Mouse (Mus musculus) embryonic facial prominence, embryonic 14.5 days (tissue): Measurements from ENCODE around the gene Ccdc148. TPM values are rescaled to one million over a fixed set of nuclear protein-coding genes. Genes with fewer than 3 reads are reported as not detected.
A peak's percentile ranks its signal among the peaks of the same experiment; 100 is the strongest.

Experiments used
- ATAC-seq: fragments of 200-750 bp; cut with Nextera tagmentation; 2 replicates; pipeline ENCODE4 v1.8.0; 2017; ENCODE audit warnings: low read depth, moderate number of reproducible peaks, moderate TSS enrichment
- DNase-seq: peaks from one replicate; pipeline ENCODE4 v3.0.0-alpha.2; 2015; ENCODE audit warnings: low spot score
- H3K27ac ChIP-seq: fragments of 300-500 bp; sonication (generic); replicated peaks from 2 replicates; pipeline ENCODE4 v1.5.1; 2014; ENCODE audit warnings: low read depth, mild to moderate bottlenecking, low read length, moderate library complexity
- H3K27me3 ChIP-seq: fragments of 300-500 bp; sonication (generic); replicated peaks from 2 replicates; pipeline ENCODE4 v1.6.1; 2014; ENCODE audit warnings: low read length; ENCODE audit not compliant: control insufficient read depth, insufficient read depth
- H3K36me3 ChIP-seq: fragments of 300-500 bp; sonication (generic); 2 replicates; pipeline ENCODE4 v1.6.1; 2014; ENCODE audit warnings: low read length, mixed read lengths; ENCODE audit not compliant: control insufficient read depth, insufficient read depth
- H3K4me1 ChIP-seq: fragments of 300-500 bp; sonication (generic); 2 replicates; pipeline ENCODE4 v1.6.1; 2014; ENCODE audit warnings: antibody characterized with exemption, low read length; ENCODE audit not compliant: control insufficient read depth, insufficient read depth
- H3K4me2 ChIP-seq: fragments of 300-500 bp; sonication (generic); 2 replicates; pipeline ENCODE4 v1.6.1; 2014; ENCODE audit warnings: low read depth, mild to moderate bottlenecking, low read length, moderate library complexity, mixed read lengths
- H3K4me3 ChIP-seq: fragments of 300-500 bp; sonication (generic); 2 replicates; pipeline ENCODE4 v1.5.1; 2014; ENCODE audit warnings: low read depth, mild to moderate bottlenecking, low read length
- H3K9ac ChIP-seq: fragments of 300-500 bp; sonication (generic); 2 replicates; pipeline ENCODE4 v1.6.1; 2014; ENCODE audit warnings: low read depth, mild to moderate bottlenecking, low read length, moderate library complexity, mixed read lengths
- H3K9me3 ChIP-seq: fragments of 300-500 bp; sonication (generic); 2 replicates; pipeline ENCODE4 v1.6.1; 2016; ENCODE audit warnings: low read length; ENCODE audit not compliant: control insufficient read depth
- WGBS: fragments of 180-500 bp; shearing (Covaris S2); extraction: QIAGEN DNeasy Blood & Tissue Kit; methylation state at CpG from one replicate; pipeline ENCODE4 v1.1.7; 2014; 5-methylcytosine and 5-hydroxymethylcytosine counted together
- polyA plus RNA-seq: library from polyadenylated mRNA; unstranded; fragments of >200 nt; fragmentation: Nextera tagmentation; extraction: Ambion mirVana; gene quantifications from 2 replicates; pipeline ENCODE4 v1.2.1, GENCODE M21; 2014

Gene Ccdc148
- polyA plus RNA-seq, 1 experiment from 2014 or later = 0.85 TPM

- Histone ChIP-seq H3K4me3 (no peak overlapping the region), H3K36me3 (no peaks in the 10 kb centered on the region), H3K4me2 (no peak overlapping the region), H3K4me1 (no peaks in the 10 kb centered on the region), H3K27ac (no peak overlapping the region; the same call in 1 of the 2 replicates), H3K9ac (no peak overlapping the region), H3K27me3 (no peaks in the 10 kb centered on the region), H3K9me3 (no peaks in the 10 kb centered on the region)
- DNase-seq = peak; percentile 86
- ATAC-seq = peak; percentile 86
- 44% methylated on average over 3 of the region's 3 CpGs for WGBS
Measured at GRCm38 (mm10) chr2:58828910-58829600, 331.4 kb downstream of the Ccdc148 start.

DNA sequence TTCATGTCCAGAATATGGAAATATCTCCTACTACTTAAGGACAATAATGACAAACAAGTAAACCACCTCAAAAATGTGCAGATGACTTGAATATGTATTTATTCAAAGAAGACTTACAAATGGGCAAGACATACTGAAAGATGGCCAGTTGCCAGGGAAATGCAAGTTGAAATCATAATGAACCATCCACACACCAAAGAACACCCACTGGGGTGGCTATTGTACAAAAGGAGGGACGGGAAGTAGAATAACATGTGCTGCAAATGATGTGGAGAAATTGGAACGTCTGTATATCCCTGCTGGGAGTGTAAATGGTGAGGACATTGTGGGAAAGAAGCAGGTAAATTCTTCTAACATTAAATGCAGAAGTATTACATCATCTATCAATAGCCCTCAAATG is 347.5 kb downstream of the Ccdc148 start:
- ATAC-seq (no peak), DNase-seq (no peak)
- 56% methylated on average over 2 of the region's 2 CpGs for WGBS
- H3K9me3 ChIP-seq = no peaks in the 10 kb centered on the region
- no peaks in the 10 kb centered on the region for H3K4me1 ChIP-seq
- no peaks in the 10 kb centered on the region for H3K27me3 ChIP-seq
- no peak overlapping the region for H3K4me2 ChIP-seq
- no peaks in the 10 kb centered on the region for H3K36me3 ChIP-seq
- no peak overlapping the region for H3K4me3 ChIP-seq
- no peak overlapping the region for H3K9ac ChIP-seq
- H3K27ac ChIP-seq = no peak overlapping the region

- H3K4me2 ChIP-seq = no peak overlapping the region
- no peak overlapping the region for H3K27ac ChIP-seq
- ATAC-seq (no peak), DNase-seq (no peak)
- no peak overlapping the region for H3K9ac ChIP-seq
- H3K9me3 ChIP-seq = no peaks in the 10 kb centered on the region
- H3K36me3 ChIP-seq = no peaks in the 10 kb centered on the region
- WGBS = 92% methylated on average over 5 of the region's 5 CpGs
- no peak overlapping the region for H3K4me3 ChIP-seq
- no peaks in the 10 kb centered on the region for H3K4me1 ChIP-seq
- H3K27me3 ChIP-seq = no peaks in the 10 kb centered on the region
Measured at GRCm38 (mm10) chr2:58799623-58800022, 360.9 kb downstream of the Ccdc148 start.

- H3K9me3 ChIP-seq = no peaks in the 10 kb centered on the region
- WGBS = 82% methylated on average over 9 of the region's 9 CpGs
- no peak overlapping the region for H3K4me2 ChIP-seq
- no peak overlapping the region for H3K27ac ChIP-seq
- ATAC-seq (no peak), DNase-seq (no peak)
- H3K36me3 ChIP-seq = no peaks in the 10 kb centered on the region
- no peak overlapping the region for H3K4me3 ChIP-seq
- no peak overlapping the region for H3K9ac ChIP-seq
- H3K4me1 ChIP-seq = no peaks in the 10 kb centered on the region
- H3K27me3 ChIP-seq = no peaks in the 10 kb centered on the region
Measured at GRCm38 (mm10) chr2:58799126-58799525, 361.4 kb downstream of the Ccdc148 start.

DNA sequence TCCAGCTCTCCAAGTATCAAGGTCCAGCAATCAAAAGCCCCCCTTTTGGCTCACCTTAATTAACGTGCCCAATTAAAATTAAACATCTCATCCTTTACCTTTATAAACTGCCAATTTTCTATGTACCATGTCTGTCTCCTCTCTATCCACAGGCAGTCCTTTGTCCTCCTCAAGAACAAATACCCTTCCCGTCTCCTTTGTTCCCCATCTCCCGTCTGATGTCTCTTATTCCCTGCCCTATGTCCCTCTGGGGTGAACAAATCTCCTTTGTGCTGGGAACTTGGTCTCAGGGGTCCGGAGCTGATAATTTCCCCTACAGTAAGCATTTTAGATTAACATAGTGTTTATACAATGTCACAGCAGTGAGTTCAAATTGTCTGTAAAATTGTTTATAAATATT is 363.0 kb downstream of the Ccdc148 start:
- 62% methylated on average over 4 of the region's 4 CpGs for WGBS
- Histone ChIP-seq H3K9ac (no peak overlapping the region), H3K36me3 (no peaks in the 10 kb centered on the region), H3K4me2 (no peak overlapping the region), H3K27me3 (no peaks in the 10 kb centered on the region), H3K9me3 (no peaks in the 10 kb centered on the region), H3K4me1 (no peaks in the 10 kb centered on the region), H3K27ac (no peak overlapping the region), H3K4me3 (no peak overlapping the region)
- ATAC-seq (no peak), DNase-seq (no peak)

DNA sequence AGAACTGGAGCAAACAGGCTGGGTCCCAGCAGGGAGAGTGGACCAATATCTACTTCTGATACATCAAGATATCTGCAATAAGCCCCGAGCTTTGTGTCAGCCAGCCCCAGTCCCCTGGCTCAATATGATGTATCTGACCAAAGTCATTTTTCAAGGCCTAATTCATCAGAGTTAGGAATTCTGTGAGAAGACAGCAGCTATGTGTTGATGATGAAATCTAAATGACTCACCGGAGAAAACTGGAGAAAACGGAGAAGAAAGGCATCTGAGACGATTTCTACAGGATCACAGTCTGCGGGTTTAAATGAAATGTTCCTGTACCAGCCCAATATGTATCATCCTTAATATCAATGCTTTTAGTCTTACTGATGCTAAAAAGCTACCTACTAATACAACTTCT is 365.1 kb downstream of the Ccdc148 start:
- no peaks in the 10 kb centered on the region for H3K9me3 ChIP-seq
- no peak for DNase-seq
- no peak overlapping the region for H3K4me2 ChIP-seq
- H3K27ac ChIP-seq = no peak overlapping the region
- no peak for ATAC-seq
- H3K9ac ChIP-seq = no peak overlapping the region
- no peaks in the 10 kb centered on the region for H3K36me3 ChIP-seq
- no peak overlapping the region for H3K4me3 ChIP-seq
- H3K4me1 ChIP-seq = peaks cover 4% of the 10 kb centered on the region; the same call in 1 of the 2 replicates
- 83% methylated on average over 5 of the region's 5 CpGs for WGBS
- H3K27me3 ChIP-seq = no peaks in the 10 kb centered on the region

GRCm38 (mm10) chr2:58794489-58794888 is 366.0 kb downstream of the Ccdc148 start:
- H3K4me2 ChIP-seq = no peak overlapping the region
- DNase-seq (no peak), ATAC-seq (no peak)
- no peak overlapping the region for H3K27ac ChIP-seq
- H3K4me3 ChIP-seq = no peak overlapping the region
- no peaks in the 10 kb centered on the region for H3K9me3 ChIP-seq
- H3K9ac ChIP-seq = no peak overlapping the region
- H3K27me3 ChIP-seq = no peaks in the 10 kb centered on the region
- H3K4me1 ChIP-seq = peaks cover 4% of the 10 kb centered on the region; the same call in 1 of the 2 replicates
- 74% methylated on average over 15 of the region's 15 CpGs for WGBS
- H3K36me3 ChIP-seq = no peaks in the 10 kb centered on the region

DNA sequence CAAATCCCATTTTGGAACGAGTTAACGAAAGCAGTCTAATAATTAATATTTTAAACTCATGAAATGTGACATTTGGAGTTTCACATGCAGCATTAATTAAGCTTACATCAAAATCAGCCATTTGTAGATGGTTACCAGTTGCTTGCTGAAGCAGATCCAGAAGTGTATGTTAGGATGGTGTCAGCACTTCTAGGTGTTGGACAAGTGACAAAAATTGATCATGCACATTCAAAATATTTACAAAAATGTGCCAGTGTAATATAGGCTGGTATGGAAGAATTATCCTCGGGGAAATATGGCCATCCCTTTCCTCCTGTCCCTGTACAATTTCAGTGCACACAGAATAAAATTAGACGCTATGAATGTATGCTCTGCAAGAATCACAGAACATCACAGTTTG is 370.1 kb downstream of the Ccdc148 start:
- Histone ChIP-seq H3K27ac (no peak overlapping the region), H3K9me3 (no peaks in the 10 kb centered on the region), H3K4me2 (no peak overlapping the region), H3K27me3 (no peaks in the 10 kb centered on the region), H3K9ac (no peak overlapping the region), H3K36me3 (no peaks in the 10 kb centered on the region), H3K4me1 (peaks cover 25% of the 10 kb centered on the region), H3K4me3 (no peak overlapping the region)
- 75% methylated on average over 4 of the region's 4 CpGs for WGBS
- ATAC-seq (no peak), DNase-seq (no peak)

DNA sequence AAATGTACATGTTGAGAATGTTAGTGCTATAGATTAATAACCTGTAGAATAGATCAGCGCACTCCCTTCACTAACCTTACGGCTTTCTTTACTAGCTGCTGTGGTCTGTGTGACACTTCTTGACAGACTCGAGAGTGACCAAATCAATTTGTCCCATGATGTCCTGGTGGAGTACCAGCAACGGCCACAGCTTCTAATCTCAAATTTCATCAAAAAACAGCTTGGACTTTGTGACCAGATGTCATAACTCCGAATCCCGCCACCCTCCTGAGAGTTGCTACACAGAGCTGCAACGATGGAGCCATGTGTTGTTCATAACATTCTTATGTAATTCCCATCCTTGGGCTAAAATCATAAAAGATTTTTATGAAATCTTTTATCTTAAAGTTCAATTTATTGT is 370.5 kb downstream of the Ccdc148 start:
- WGBS = 56% methylated on average over 7 of the region's 7 CpGs
- Histone ChIP-seq H3K27ac (no peak overlapping the region), H3K4me2 (no peak overlapping the region), H3K4me1 (peaks cover 27% of the 10 kb centered on the region), H3K4me3 (no peak overlapping the region), H3K9ac (no peak overlapping the region), H3K36me3 (no peaks in the 10 kb centered on the region), H3K27me3 (no peaks in the 10 kb centered on the region), H3K9me3 (no peaks in the 10 kb centered on the region)
- no peak for DNase-seq
- no peak for ATAC-seq
